Mouse (Mus musculus) kidney, postnatal 10 days (tissue): ENCODE results near the gene Cyp24a1.

Source experiments
- DNase-seq: peaks from one replicate; pipeline ENCODE4 v3.0.0; 2021; ENCODE audit warnings: mixed read lengths

The Cyp24a1 gene

GRCm38 (mm10) chr2:170497091-170497566 lies at the start of gene Cyp24a1:
TSS of gene Cyp24a1 (minus strand) at chr2:170497145.
- DNase-seq: peak; percentile 74

- DNase-seq: no peak
These were observed 48.8 kb upstream of the Cyp24a1 start for GRCm38 (mm10) chr2:170545745-170546144.

- DNase-seq: no peak
These were observed 48.0 kb upstream of the Cyp24a1 start for GRCm38 (mm10) chr2:170544950-170545349.

- DNase-seq: peak; percentile 38
These were observed 47.2 kb upstream of the Cyp24a1 start for GRCm38 (mm10) chr2:170544159-170544558.

GRCm38 (mm10) chr2:170543625-170544024 lies 46.7 kb upstream of the Cyp24a1 start:
- DNase-seq: no peak

GRCm38 (mm10) chr2:170539211-170539610 lies 42.3 kb upstream of the Cyp24a1 start:
- no peak for DNase-seq

- no peak for DNase-seq
These were observed 38.9 kb upstream of the Cyp24a1 start for GRCm38 (mm10) chr2:170535841-170536240.

GRCm38 (mm10) chr2:170534803-170535174 lies 37.8 kb upstream of the Cyp24a1 start:
- DNase-seq: no peak

GRCm38 (mm10) chr2:170534116-170534802 lies 37.3 kb upstream of the Cyp24a1 start:
- no peak for DNase-seq

- no peak for DNase-seq
These were observed 33.3 kb upstream of the Cyp24a1 start for GRCm38 (mm10) chr2:170530256-170530655.

GRCm38 (mm10) chr2:170529766-170530165 lies 32.8 kb upstream of the Cyp24a1 start:
- no peak for DNase-seq

- DNase-seq: no peak
These were observed 31.1 kb upstream of the Cyp24a1 start for GRCm38 (mm10) chr2:170528061-170528460.

- DNase-seq: no peak
These were observed 29.6 kb upstream of the Cyp24a1 start for GRCm38 (mm10) chr2:170526513-170526912.

GRCm38 (mm10) chr2:170520321-170520971 lies 23.5 kb upstream of the Cyp24a1 start:
- DNase-seq: peak; percentile 79

- no peak for DNase-seq
These were observed 16.8 kb upstream of the Cyp24a1 start for GRCm38 (mm10) chr2:170513756-170514155.

- DNase-seq: peak; percentile 95
These were observed 14.3 kb upstream of the Cyp24a1 start for GRCm38 (mm10) chr2:170511073-170511891.

- DNase-seq: peak; percentile 96
These were observed 11.9 kb upstream of the Cyp24a1 start for GRCm38 (mm10) chr2:170508821-170509220.

GRCm38 (mm10) chr2:170507734-170508133 lies 10.8 kb upstream of the Cyp24a1 start:
- peak; percentile 89 for DNase-seq

GRCm38 (mm10) chr2:170503983-170504382 lies 7.0 kb upstream of the Cyp24a1 start:
- DNase-seq: no peak

GRCm38 (mm10) chr2:170503343-170503742 lies 6.4 kb upstream of the Cyp24a1 start:
- DNase-seq: no peak

GRCm38 (mm10) chr2:170498011-170498410 lies 1.1 kb upstream of the Cyp24a1 start:
- no peak for DNase-seq

- DNase-seq: peak; percentile 54
These were observed 603 bp downstream of the Cyp24a1 start, which contains the start of gene Pfdn4 for GRCm38 (mm10) chr2:170496154-170496930. TSS of gene Pfdn4 (plus strand) at chr2:170496428.
